Mouse (Mus musculus) urinary bladder, postnatal 10 days (tissue): ENCODE measurements around the gene Edem3.
A peak's percentile ranks its signal among the peaks of the same experiment; 100 is the strongest.

Source experiments
- DNase-seq: peaks from one replicate; pipeline ENCODE4 v3.0.0; 2022; ENCODE audit warnings: low spot score

Gene Edem3

GRCm38 (mm10) chr1:151754881-151755659, at the start of gene Edem3:
TSS of gene Edem3 (plus strand) at chr1:151755371.
- peak; percentile 91 for DNase-seq

- no peak for DNase-seq
Measured at GRCm38 (mm10) chr1:151705723-151706396, 49.3 kb upstream of the Edem3 start.

- DNase-seq, result no peak
Measured at GRCm38 (mm10) chr1:151706397-151706752, 48.8 kb upstream of the Edem3 start.

- DNase-seq, result no peak
Measured at GRCm38 (mm10) chr1:151708966-151709733, 46.0 kb upstream of the Edem3 start.

- no peak for DNase-seq
Measured at GRCm38 (mm10) chr1:151709734-151710022, 45.5 kb upstream of the Edem3 start.

GRCm38 (mm10) chr1:151710424-151711055, 44.6 kb upstream of the Edem3 start:
- DNase-seq, result no peak

GRCm38 (mm10) chr1:151711062-151711461, 44.1 kb upstream of the Edem3 start:
- DNase-seq, result no peak

- DNase-seq, result no peak
Measured at GRCm38 (mm10) chr1:151712664-151713063, 42.5 kb upstream of the Edem3 start.

- no peak for DNase-seq
Measured at GRCm38 (mm10) chr1:151713622-151714021, 41.5 kb upstream of the Edem3 start.

- DNase-seq, result no peak
Measured at GRCm38 (mm10) chr1:151716024-151716710, 39.0 kb upstream of the Edem3 start.

GRCm38 (mm10) chr1:151717624-151718023, 37.5 kb upstream of the Edem3 start:
- no peak for DNase-seq

GRCm38 (mm10) chr1:151718575-151718974, 36.6 kb upstream of the Edem3 start:
- no peak for DNase-seq

- no peak for DNase-seq
Measured at GRCm38 (mm10) chr1:151719911-151720310, 35.3 kb upstream of the Edem3 start.

GRCm38 (mm10) chr1:151720566-151720965, 34.6 kb upstream of the Edem3 start:
- no peak for DNase-seq

GRCm38 (mm10) chr1:151721357-151721983, 33.7 kb upstream of the Edem3 start:
- DNase-seq, result no peak

GRCm38 (mm10) chr1:151723771-151724170, 31.4 kb upstream of the Edem3 start:
- DNase-seq, result no peak

- no peak for DNase-seq
Measured at GRCm38 (mm10) chr1:151725590-151725989, 29.6 kb upstream of the Edem3 start.

GRCm38 (mm10) chr1:151726358-151726757, 28.8 kb upstream of the Edem3 start:
- DNase-seq, result no peak

- DNase-seq, result no peak
Measured at GRCm38 (mm10) chr1:151728141-151728540, 27.0 kb upstream of the Edem3 start.

GRCm38 (mm10) chr1:151737146-151737545, 18.0 kb upstream of the Edem3 start:
- no peak for DNase-seq

GRCm38 (mm10) chr1:151741199-151741621, 14.0 kb upstream of the Edem3 start:
- DNase-seq, result no peak
